Mouse (Mus musculus): ENCODE measurements at regions not wholly inside any gene's neighbourhood (a gene's known extent, or its start where the extent isn't known, plus 50 kb on each side); places are given as distances from the start of the nearest gene placed in this dataset.

GRCm38 (mm10) chr10:37206546-37206945 is 67.8 kb upstream of the Marcks start:
- TF ChIP-seq CTCF (IDR thresholded peaks at IDR 0.05) (no peak), EP300 (IDR thresholded peaks at IDR 0.05; ENCODE audit: insufficient read depth, low read depth, low read length) (no peak), POLR2A (IDR thresholded peaks at IDR 0.05; ENCODE audit: insufficient read depth, low read depth, low read length) (no peak)
